Mouse (Mus musculus) cerebellum, adult 2 months (tissue): ENCODE results near the gene Adamts7. TPM values are rescaled to one million over a fixed set of nuclear protein-coding genes. Genes with fewer than 3 reads are reported as not detected.

Source experiments
- DNase-seq, 2 experiments: peaks; one replicate each; pipeline ENCODE4 v3.0.0; 2021
- H3K27ac ChIP-seq: fragments of 200-500 bp; 2 replicates; pipeline ENCODE4 v1.5.1; 2012; ENCODE audit warnings: low read length, control low read depth, inconsistent platforms; ENCODE audit not compliant: insufficient read depth
- H3K27me3 ChIP-seq: fragments of 200-500 bp; 2 replicates; pipeline ENCODE4 v1.6.1; 2012; ENCODE audit warnings: inconsistent platforms, mild to moderate bottlenecking, low read length, moderate library complexity; ENCODE audit not compliant: control insufficient read depth, insufficient read depth
- H3K4me1 ChIP-seq: fragments of 200-500 bp; 2 replicates; pipeline ENCODE4 v1.6.1; 2011; ENCODE audit warnings: low read length; ENCODE audit not compliant: control insufficient read depth, insufficient read depth
- H3K4me3 ChIP-seq: fragments of 200-500 bp; replicated peaks from 2 replicates; pipeline ENCODE3; 2011; ENCODE audit warnings: mild to moderate bottlenecking, low read depth, low read length, control low read depth; ENCODE audit not compliant: insufficient read depth
- CTCF ChIP-seq: fragments of 200-500 bp; IDR thresholded peaks from 2 replicates; pipeline ENCODE4 v1.5.1; 2011; ENCODE audit warnings: low read depth, mild to moderate bottlenecking, control low read depth, low read length, moderate library complexity, borderline replicate concordance; ENCODE audit not compliant: insufficient read depth
- POLR2A ChIP-seq: fragments of 200-500 bp; IDR thresholded peaks from 2 replicates; pipeline ENCODE4 v1.6.1; 2011; ENCODE audit warnings: low read length, control low read depth, borderline replicate concordance; ENCODE audit not compliant: insufficient read depth
- WGBS: fragments of 180-500 bp; shearing (Covaris S2); methylation state at CpG from one replicate; pipeline ENCODE4 v1.1.7; 2018; 5-methylcytosine and 5-hydroxymethylcytosine counted together
- polyA plus RNA-seq: library from polyadenylated mRNA; depleted of rRNA; stranded (reverse); fragments of >200 nt; gene quantifications from 2 replicates; pipeline ENCODE4 v1.2.3, GENCODE M21; 2012

Gene Adamts7
- polyA plus RNA-seq, 1 experiment, result 0.34 TPM

GRCm38 (mm10) chr9:90135466-90135865, 27.4 kb upstream of the Adamts7 start:
- DNase-seq, result no peak
- TF ChIP-seq CTCF, result 0 out of 2 replicates have a peak, but pooled peaks have one; percentile 13
- TF ChIP-seq POLR2A, result no peak
- H3K27ac ChIP-seq, result no peak overlapping the region
- H3K4me1 ChIP-seq, result peaks cover 7% of the 10 kb centered on the region
- no peaks in the 10 kb centered on the region; the same call in 1 of the 2 replicates for H3K27me3 ChIP-seq
- H3K4me3 ChIP-seq, result no peak overlapping the region
- WGBS, result 77% methylated on average over 8 of the region's 8 CpGs

DNA sequence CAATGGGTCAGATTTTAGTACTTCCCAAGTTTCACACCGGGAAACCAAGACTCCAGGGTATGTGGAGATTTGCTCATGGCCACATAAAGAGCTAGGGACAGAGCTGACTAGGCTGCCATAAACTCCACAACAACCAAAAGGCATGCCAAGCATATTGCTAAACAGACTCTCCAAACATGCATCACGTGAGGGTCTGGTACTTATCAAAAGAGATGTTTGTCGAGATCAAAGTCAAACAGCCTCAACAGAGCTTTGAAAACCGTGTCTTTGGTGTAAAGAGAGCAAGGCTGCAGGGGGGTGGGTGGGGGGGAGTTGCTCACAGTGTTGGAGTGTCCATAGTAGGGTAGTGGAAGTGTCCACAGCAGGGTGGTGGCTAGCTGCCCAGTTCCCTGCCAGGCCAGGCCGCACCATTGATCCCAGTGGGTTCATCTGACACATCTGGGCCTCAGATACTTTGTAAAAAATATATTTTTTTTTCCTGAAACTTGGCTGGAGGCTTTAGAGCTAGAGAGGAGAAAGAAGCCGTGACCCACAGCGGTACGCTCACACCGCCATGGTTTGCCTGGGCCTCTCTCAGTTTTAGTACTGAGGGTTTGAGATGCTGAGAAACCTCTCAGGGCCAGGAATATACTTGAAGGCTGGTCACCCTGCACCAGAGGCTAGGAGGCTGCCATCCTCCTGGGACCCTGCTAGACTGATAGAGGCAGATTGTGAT, 26.7 kb upstream of the Adamts7 start:
- WGBS, result 51% methylated on average over 9 of the region's 9 CpGs
- Histone ChIP-seq H3K4me1 (peaks cover 7% of the 10 kb centered on the region), H3K4me3 (no peak overlapping the region), H3K27me3 (no peaks in the 10 kb centered on the region; the same call in 1 of the 2 replicates), H3K27ac (no peak overlapping the region)
- no peak for TF ChIP-seq CTCF
- TF ChIP-seq POLR2A, result no peak
- peak in 1 of 2 experiments; percentile 14 for DNase-seq

GRCm38 (mm10) chr9:90136678-90136965, 26.2 kb upstream of the Adamts7 start:
- Histone ChIP-seq H3K27ac (no peak overlapping the region), H3K4me3 (no peak overlapping the region), H3K4me1 (peaks cover 7% of the 10 kb centered on the region), H3K27me3 (no peaks in the 10 kb centered on the region; the same call in 1 of the 2 replicates)
- DNase-seq, result peak in 1 of 2 experiments; percentile 41
- TF ChIP-seq CTCF (no peak), POLR2A (no peak)
- 92% methylated on average over 1 of the region's 1 CpGs for WGBS

GRCm38 (mm10) chr9:90145788-90146187, 17.1 kb upstream of the Adamts7 start:
- H3K4me1 ChIP-seq, result no peaks in the 10 kb centered on the region
- H3K27ac ChIP-seq, result no peak overlapping the region
- WGBS, result 22% methylated on average over 2 of the region's 2 CpGs

DNA sequence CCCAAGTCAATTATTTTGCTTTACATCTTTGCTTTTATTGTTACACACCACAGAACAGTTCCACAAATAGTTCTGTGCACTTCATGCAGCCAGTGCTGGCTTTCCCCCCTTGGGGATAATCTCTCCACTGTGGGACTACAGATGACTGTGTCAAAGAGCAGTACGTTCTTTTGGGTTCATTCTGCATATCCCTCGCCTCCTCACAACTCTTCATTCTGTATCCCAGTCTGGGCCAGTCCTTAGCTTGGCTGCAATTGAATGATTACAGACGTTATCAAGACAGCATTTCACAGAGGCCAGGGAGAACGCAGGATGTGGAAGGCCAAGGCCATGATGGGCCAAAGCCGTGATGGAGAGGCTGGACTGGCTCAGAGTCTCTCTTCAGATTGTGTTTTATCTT, 16.0 kb upstream of the Adamts7 start:
- H3K27me3 ChIP-seq, result no peaks in the 10 kb centered on the region
- no peak overlapping the region for H3K27ac ChIP-seq
- no peak for DNase-seq
- TF ChIP-seq POLR2A (no peak), CTCF (no peak)
- no peak overlapping the region for H3K4me3 ChIP-seq
- no peaks in the 10 kb centered on the region for H3K4me1 ChIP-seq
- WGBS, result 78% methylated on average over 5 of the region's 5 CpGs

More at GRCm38 (mm10) chr9:90145788-90146187, 17.1 kb upstream of the Adamts7 start:
- Histone ChIP-seq H3K4me3 (no peak overlapping the region), H3K27me3 (no peaks in the 10 kb centered on the region)
- no peak for TF ChIP-seq POLR2A
- no peak for TF ChIP-seq CTCF
- no peak for DNase-seq

- no peaks in the 10 kb centered on the region; the same call in 1 of the 2 replicates for H3K4me1 ChIP-seq
- 17% methylated on average over 27 of the region's 29 CpGs for WGBS
- no peaks in the 10 kb centered on the region for H3K27me3 ChIP-seq
- TF ChIP-seq POLR2A (no peak), CTCF (no peak)
- DNase-seq, result no peak
- H3K27ac ChIP-seq, result no peak overlapping the region
- H3K4me3 ChIP-seq, result no peak overlapping the region
These were observed 485 bp upstream of the Adamts7 start for GRCm38 (mm10) chr9:90162243-90162925.

DNA sequence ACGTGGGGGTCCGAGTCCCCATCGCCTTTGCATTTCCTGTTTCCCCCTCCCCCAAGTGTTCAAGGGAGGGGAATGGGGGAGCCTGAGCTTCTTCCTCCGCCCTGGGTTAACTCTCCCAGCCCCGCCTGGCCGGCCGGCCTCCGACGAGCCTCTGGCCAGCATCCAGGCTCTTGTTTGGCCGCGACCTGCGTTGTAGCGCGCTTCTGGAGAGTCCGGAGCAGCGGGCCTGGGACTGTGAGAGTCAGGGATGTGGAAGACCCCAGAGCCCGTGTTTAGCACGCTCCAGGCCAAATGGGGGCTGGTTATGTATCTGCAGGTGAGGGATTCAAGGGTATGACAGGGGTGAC, 853 bp downstream of the Adamts7 start:
- peak; percentile 24 to 35 for DNase-seq
- TF ChIP-seq CTCF, result no peak
- no peak for TF ChIP-seq POLR2A
- 2% methylated on average over 18 of the region's 18 CpGs for WGBS
- no peak overlapping the region for H3K27ac ChIP-seq
- no peaks in the 10 kb centered on the region; the same call in 1 of the 2 replicates for H3K4me1 ChIP-seq
- H3K27me3 ChIP-seq, result no peaks in the 10 kb centered on the region
- peak overlapping the region; percentile 53 for H3K4me3 ChIP-seq

GRCm38 (mm10) chr9:90164670-90165453, 2.0 kb downstream of the Adamts7 start:
- TF ChIP-seq POLR2A (no peak), CTCF (no peak)
- WGBS, result 86% methylated on average over 4 of the region's 4 CpGs
- H3K27ac ChIP-seq, result no peak overlapping the region
- no peak for DNase-seq
- no peaks in the 10 kb centered on the region for H3K27me3 ChIP-seq
- H3K4me3 ChIP-seq, result no peak overlapping the region
- no peaks in the 10 kb centered on the region; the same call in 1 of the 2 replicates for H3K4me1 ChIP-seq
